Mouse (Mus musculus) liver, postnatal 0 days (tissue): Measurements from ENCODE around the gene Shd.

Source experiments
- CTCF ChIP-seq: sonication (generic); IDR thresholded peaks from 2 replicates; pipeline ENCODE4 v1.5.1; 2016; ENCODE audit warnings: antibody characterized with exemption, low read depth
- EP300 ChIP-seq: IDR thresholded peaks from 2 replicates; pipeline ENCODE4 v1.6.1; 2016; ENCODE audit warnings: antibody characterized with exemption, low read depth, mild to moderate bottlenecking

DNA sequence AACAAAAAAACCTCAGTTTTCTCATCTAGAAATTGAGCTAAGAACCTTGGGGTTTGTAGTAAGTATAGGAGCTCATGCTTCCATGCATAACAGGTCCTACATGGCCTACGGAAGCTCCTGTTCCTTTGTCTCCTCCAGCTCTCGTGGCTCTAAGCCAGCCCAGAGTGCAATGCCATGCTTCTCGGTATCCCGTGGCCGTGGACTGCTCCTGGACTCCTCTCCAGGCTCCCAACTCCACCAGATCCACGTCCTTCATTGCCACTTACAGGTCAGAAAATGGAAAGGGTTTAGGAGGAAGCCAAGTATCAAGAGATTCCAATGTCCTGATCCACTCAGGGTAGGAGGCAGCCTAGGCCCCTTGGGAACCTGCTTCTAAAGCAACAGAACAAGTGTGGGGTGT is 16.5 kb upstream of the Shd start:
- no peak for TF ChIP-seq CTCF
- no peak for TF ChIP-seq EP300
